Mouse (Mus musculus): ENCODE results near the gene Coq10a. TPM values are rescaled to one million over a fixed set of nuclear protein-coding genes. Genes with fewer than 3 reads are reported as not detected.

Coq10a gene
- polyA plus RNA-seq, 1 experiment from 2014 or later = 24.1 TPM

Small RNA genes lying within 50 kb of the gene (microRNA-seq; reads per million reads assigned to microRNA genes)
- gene Gm25361 (not detected), gene Gm26308 (not detected), gene Mir6914 (0.78 reads per million), gene Mir6915 (not detected)

Other genes with a start within 250 kb of the Coq10a start
- gene Rbms2, start 188.7 kb downstream of the Coq10a start, polyA plus RNA-seq (2014; fragmentation: Nextera tagmentation; extraction: Ambion mirVana) = 17.9 and 19.9 TPM in 2 replicates
- 1.2 and 1.5 TPM in 2 replicates for gene Gls2, start 174.5 kb downstream of the Coq10a start, polyA plus RNA-seq (2014; fragmentation: Nextera tagmentation; extraction: Ambion mirVana)
- gene Spryd4, start 157.2 kb downstream of the Coq10a start, polyA plus RNA-seq (2014; fragmentation: Nextera tagmentation; extraction: Ambion mirVana) = 26.2 and 28.0 TPM in 2 replicates
- not detected in 2 replicates for gene Mip, start 143.2 kb downstream of the Coq10a start, polyA plus RNA-seq (2014; fragmentation: Nextera tagmentation; extraction: Ambion mirVana)
- 58.7 and 61.2 TPM in 2 replicates for gene Timeless, start 136.9 kb downstream of the Coq10a start, polyA plus RNA-seq (2014; fragmentation: Nextera tagmentation; extraction: Ambion mirVana)
- gene Apon, start 114.9 kb downstream of the Coq10a start, polyA plus RNA-seq (2014; fragmentation: Nextera tagmentation; extraction: Ambion mirVana) = 0.99 TPM in 1 of 2 replicates, not detected in the other
- not detected in 2 replicates for gene Apof, start 100.3 kb downstream of the Coq10a start, polyA plus RNA-seq (2014; fragmentation: Nextera tagmentation; extraction: Ambion mirVana)
- gene Stat2, start 98.4 kb downstream of the Coq10a start, polyA plus RNA-seq (2014; fragmentation: Nextera tagmentation; extraction: Ambion mirVana) = 15.2 and 17.2 TPM in 2 replicates
- gene Il23a, start 70.2 kb downstream of the Coq10a start, polyA plus RNA-seq (2014; fragmentation: Nextera tagmentation; extraction: Ambion mirVana) = not detected in 2 replicates
- gene Pan2, start 65.7 kb downstream of the Coq10a start, polyA plus RNA-seq (2014; fragmentation: Nextera tagmentation; extraction: Ambion mirVana) = 33.3 and 35.2 TPM in 2 replicates
- gene Cnpy2, start 46.5 kb downstream of the Coq10a start, polyA plus RNA-seq (2014; fragmentation: Nextera tagmentation; extraction: Ambion mirVana) = 248 and 261 TPM in 2 replicates
- gene Cs, start 31.3 kb downstream of the Coq10a start, polyA plus RNA-seq (2014; fragmentation: Nextera tagmentation; extraction: Ambion mirVana) = 266 and 284 TPM in 2 replicates
- gene Ankrd52, start 8.1 kb upstream of the Coq10a start, polyA plus RNA-seq (2014; fragmentation: Nextera tagmentation; extraction: Ambion mirVana) = 9.5 and 10.4 TPM in 2 replicates
- not detected in 2 replicates for gene Slc39a5, start 32.2 kb upstream of the Coq10a start, polyA plus RNA-seq (2014; fragmentation: Nextera tagmentation; extraction: Ambion mirVana)
- 115 and 127 TPM in 2 replicates for gene Nabp2, start 42.5 kb upstream of the Coq10a start, polyA plus RNA-seq (2014; fragmentation: Nextera tagmentation; extraction: Ambion mirVana)
- gene Rnf41, start 42.7 kb upstream of the Coq10a start, polyA plus RNA-seq (2014; fragmentation: Nextera tagmentation; extraction: Ambion mirVana) = 43.5 and 46.8 TPM in 2 replicates
- gene Smarcc2, start 90.3 kb upstream of the Coq10a start, polyA plus RNA-seq (2014; fragmentation: Nextera tagmentation; extraction: Ambion mirVana) = 124 and 125 TPM in 2 replicates
- gene Myl6, start 125.1 kb upstream of the Coq10a start, polyA plus RNA-seq (2014; fragmentation: Nextera tagmentation; extraction: Ambion mirVana) = 776 and 804 TPM in 2 replicates
- gene Myl6b, start 129.7 kb upstream of the Coq10a start, polyA plus RNA-seq (2014; fragmentation: Nextera tagmentation; extraction: Ambion mirVana) = 2.4 and 3.5 TPM in 2 replicates
- gene Esyt1, start 156.9 kb upstream of the Coq10a start, polyA plus RNA-seq (2014; fragmentation: Nextera tagmentation; extraction: Ambion mirVana) = 27.3 and 34.1 TPM in 2 replicates
- 16.6 and 18.3 TPM in 2 replicates for gene Zc3h10, start 178.8 kb upstream of the Coq10a start, polyA plus RNA-seq (2014; fragmentation: Nextera tagmentation; extraction: Ambion mirVana)
- gene Rpl41, start 180.3 kb upstream of the Coq10a start, polyA plus RNA-seq (2014; fragmentation: Nextera tagmentation; extraction: Ambion mirVana) = 3,132 and 3,213 TPM in 2 replicates
- gene Pa2g4, start 197.0 kb upstream of the Coq10a start, polyA plus RNA-seq (2014; fragmentation: Nextera tagmentation; extraction: Ambion mirVana) = 245 and 251 TPM in 2 replicates
- gene Erbb3, start 220.7 kb upstream of the Coq10a start, polyA plus RNA-seq (2014; fragmentation: Nextera tagmentation; extraction: Ambion mirVana) = 14.4 and 17.3 TPM in 2 replicates